Mouse (Mus musculus) thymus, adult 2 months (tissue): Measurements from ENCODE around the gene Ctsll3. TPM values are rescaled to one million over a fixed set of nuclear protein-coding genes. Genes with fewer than 3 reads are reported as not detected.

Experiments
- DNase-seq: peaks from one replicate; pipeline ENCODE4 v3.0.0; 2021
- H3K27ac ChIP-seq: fragments of 200-500 bp; 2 replicates; pipeline ENCODE4 v1.5.1; 2012; ENCODE audit warnings: low read length, control low read depth; ENCODE audit not compliant: control insufficient read depth, insufficient read depth
- H3K27me3 ChIP-seq: fragments of 200-500 bp; 2 replicates; pipeline ENCODE4 v1.6.1; 2012; ENCODE audit warnings: mild to moderate bottlenecking, low read length, moderate library complexity, mixed read lengths; ENCODE audit not compliant: control insufficient read depth, insufficient read depth
- H3K36me3 ChIP-seq: fragments of 200-500 bp; 2 replicates; pipeline ENCODE4 v1.6.1; 2012; ENCODE audit warnings: mild to moderate bottlenecking, low read length, moderate library complexity; ENCODE audit not compliant: control insufficient read depth, insufficient read depth
- H3K4me1 ChIP-seq: fragments of 200-500 bp; replicated peaks from 2 replicates; pipeline ENCODE4 v1.6.1; 2012; ENCODE audit warnings: low read length; ENCODE audit not compliant: control insufficient read depth, insufficient read depth
- H3K4me3 ChIP-seq: fragments of 200-500 bp; 2 replicates; pipeline ENCODE4 v1.5.1; 2012; ENCODE audit warnings: mild to moderate bottlenecking, low read length, control low read depth, moderate library complexity; ENCODE audit not compliant: control insufficient read depth, insufficient read depth
- CTCF ChIP-seq: fragments of 200-500 bp; IDR thresholded peaks from 2 replicates; pipeline ENCODE4 v1.5.1; 2012; ENCODE audit warnings: mild to moderate bottlenecking, control low read depth, low read length, moderate library complexity, borderline replicate concordance; ENCODE audit not compliant: control insufficient read depth, poor library complexity, insufficient read depth; ENCODE audit errors: extremely low read depth
- POLR2A ChIP-seq: fragments of 200-500 bp; IDR thresholded peaks from 2 replicates; pipeline ENCODE4 v1.6.1; 2012; ENCODE audit warnings: mild to moderate bottlenecking, low read length, control low read depth, moderate library complexity; ENCODE audit not compliant: control insufficient read depth, poor library complexity, insufficient read depth; ENCODE audit errors: extremely low read depth
- WGBS: fragments of 180-500 bp; shearing (Covaris S2); methylation state at CpG from one replicate; pipeline ENCODE4 v1.1.7; 2018; 5-methylcytosine and 5-hydroxymethylcytosine counted together
- polyA plus RNA-seq: library from polyadenylated mRNA; depleted of rRNA; stranded (reverse); fragments of >200 nt; gene quantifications from 2 replicates; pipeline ENCODE4 v1.2.3, GENCODE M21; 2012

Gene Ctsll3
- polyA plus RNA-seq, 1 experiment, result not detected

GRCm38 (mm10) chr13:60819469-60819868 lies 16.8 kb upstream of the Ctsll3 start:
- Histone ChIP-seq H3K4me3 (no peak overlapping the region), H3K27me3 (no peaks in the 10 kb centered on the region), H3K4me1 (no peaks in the 10 kb centered on the region), H3K27ac (no peak overlapping the region), H3K36me3 (no peaks in the 10 kb centered on the region)
- TF ChIP-seq POLR2A (no peak), CTCF (no peak)
- DNase-seq, result peak; percentile 27
- 9% methylated on average over 7 of the region's 7 CpGs for WGBS

DNA sequence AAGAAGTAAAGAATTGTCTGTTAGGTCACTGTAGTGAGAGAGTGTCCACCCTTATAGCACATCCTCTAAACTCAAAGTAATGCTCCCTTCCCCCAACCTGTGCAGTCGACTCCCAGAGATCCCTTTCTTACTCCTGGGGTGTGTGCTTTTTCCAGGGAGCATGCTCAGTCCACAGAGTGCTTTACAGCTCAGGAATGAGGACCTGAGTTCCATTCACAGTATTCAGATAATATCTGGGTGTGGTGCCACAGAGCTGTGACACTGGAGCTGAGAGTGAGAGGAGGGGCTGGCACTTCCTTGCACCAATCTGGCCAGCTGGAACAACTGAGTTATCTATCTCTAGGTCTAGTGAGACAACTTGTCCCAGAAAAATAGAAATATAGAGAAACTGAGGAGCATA lies 11.1 kb upstream of the Ctsll3 start:
- TF ChIP-seq CTCF (no peak), POLR2A (no peak)
- 65% methylated on average over 1 of the region's 1 CpGs for WGBS
- DNase-seq, result no peak

GRCm38 (mm10) chr13:60812768-60813167 lies 10.1 kb upstream of the Ctsll3 start:
- TF ChIP-seq POLR2A (no peak), CTCF (no peak)
- DNase-seq, result no peak
- 87% methylated on average over 6 of the region's 6 CpGs for WGBS
- Histone ChIP-seq H3K4me1 (no peaks in the 10 kb centered on the region), H3K27ac (no peak overlapping the region), H3K36me3 (no peaks in the 10 kb centered on the region), H3K27me3 (no peaks in the 10 kb centered on the region), H3K4me3 (no peak overlapping the region)

More for the DNA sequence above, 11.1 kb upstream of the Ctsll3 start:
- H3K27me3 ChIP-seq, result no peaks in the 10 kb centered on the region
- no peak overlapping the region for H3K4me3 ChIP-seq
- H3K4me1 ChIP-seq, result no peaks in the 10 kb centered on the region
- H3K36me3 ChIP-seq, result no peaks in the 10 kb centered on the region
- H3K27ac ChIP-seq, result no peak overlapping the region

- no peaks in the 10 kb centered on the region for H3K27me3 ChIP-seq
- 80% methylated on average over 2 of the region's 2 CpGs for WGBS
- no peak for TF ChIP-seq CTCF
- TF ChIP-seq POLR2A, result no peak
- no peak overlapping the region for H3K27ac ChIP-seq
- no peak for DNase-seq
- H3K4me3 ChIP-seq, result no peak overlapping the region
- H3K36me3 ChIP-seq, result no peaks in the 10 kb centered on the region
- H3K4me1 ChIP-seq, result no peaks in the 10 kb centered on the region
Observed at GRCm38 (mm10) chr13:60809690-60810089, 7.0 kb upstream of the Ctsll3 start.

GRCm38 (mm10) chr13:60789466-60789865 lies 13.2 kb downstream of the Ctsll3 start:
- no peak overlapping the region for H3K4me3 ChIP-seq

DNA sequence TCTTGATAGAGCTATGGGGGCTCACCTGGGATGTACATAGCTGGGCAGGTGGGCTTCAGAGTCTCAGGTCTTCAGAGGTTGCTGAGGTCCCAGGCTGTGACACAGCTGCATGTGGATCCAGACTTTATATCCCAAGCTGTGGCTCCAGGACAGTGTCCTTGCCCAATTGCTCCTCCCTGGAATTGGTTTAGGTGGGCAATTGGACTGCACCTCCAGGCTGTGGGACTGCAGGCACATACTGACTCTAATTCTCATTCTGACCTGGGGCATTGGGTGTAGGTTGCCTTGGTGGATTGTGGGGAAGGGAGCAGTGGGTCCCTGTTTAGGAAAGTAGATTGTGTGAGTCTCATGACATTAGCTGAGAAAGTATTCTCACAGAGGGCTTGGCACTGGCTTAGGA lies 16.4 kb downstream of the Ctsll3 start, which contains the start of gene BC051665:
Gene BC051665, minus strand, starts transcription at position 101 of the 400 bp plus-strand sequence.
- TF ChIP-seq CTCF (no peak), POLR2A (no peak)
- Histone ChIP-seq H3K4me1 (no peaks in the 10 kb centered on the region), H3K4me3 (no peak within 1 kb of the TSS), H3K27me3 (no peaks in the 10 kb centered on the region), H3K27ac (no peak within 1 kb of the TSS), H3K36me3 (no peaks in the 10 kb centered on the region)
- no peak for DNase-seq

More at GRCm38 (mm10) chr13:60789466-60789865, 13.2 kb downstream of the Ctsll3 start:
- no peaks in the 10 kb centered on the region for H3K36me3 ChIP-seq
- no peaks in the 10 kb centered on the region for H3K27me3 ChIP-seq
- no peak overlapping the region for H3K27ac ChIP-seq
- no peak for DNase-seq
- H3K4me1 ChIP-seq, result no peaks in the 10 kb centered on the region
- 90% methylated on average over 1 of the region's 1 CpGs for WGBS
- TF ChIP-seq CTCF, result no peak
- no peak for TF ChIP-seq POLR2A

- no peak for DNase-seq
- Histone ChIP-seq H3K27me3 (no peaks in the 10 kb centered on the region), H3K4me3 (no peak overlapping the region), H3K4me1 (no peaks in the 10 kb centered on the region), H3K36me3 (no peaks in the 10 kb centered on the region), H3K27ac (no peak overlapping the region)
- no peak for TF ChIP-seq CTCF
- no peak for TF ChIP-seq POLR2A
- WGBS, result 92% methylated on average over 7 of the region's 7 CpGs
Observed at GRCm38 (mm10) chr13:60783301-60783700, 19.3 kb downstream of the Ctsll3 start.
